Mouse (Mus musculus) kidney, postnatal 0 days (tissue): Measurements from ENCODE around the gene Ptcd2. TPM values are rescaled to one million over a fixed set of nuclear protein-coding genes. Genes with fewer than 3 reads are reported as not detected.

Experiments used
- ATAC-seq: fragments of 200-750 bp; cut with Nextera tagmentation; replicated peaks from 2 replicates; pipeline ENCODE4 v1.8.0; 2017; ENCODE audit warnings: low read depth, moderate number of reproducible peaks, moderate TSS enrichment, moderate library complexity; ENCODE audit not compliant: low FRiP score
- DNase-seq: peaks from one replicate; pipeline ENCODE4 v3.0.0-alpha.2; 2016; ENCODE audit warnings: low spot score
- H3K27ac ChIP-seq: fragments of 300-500 bp; sonication (generic); 2 replicates; pipeline ENCODE4 v1.5.1; 2014; ENCODE audit warnings: mild to moderate bottlenecking
- H3K27me3 ChIP-seq: fragments of 300-500 bp; sonication (generic); 2 replicates; pipeline ENCODE4 v1.6.1; 2014; ENCODE audit warnings: low read length, mixed read lengths; ENCODE audit not compliant: insufficient read depth
- H3K36me3 ChIP-seq: fragments of 300-500 bp; sonication (generic); 2 replicates; pipeline ENCODE4 v1.6.1; 2014; ENCODE audit warnings: low read length, mixed read lengths; ENCODE audit not compliant: insufficient read depth
- H3K4me1 ChIP-seq: fragments of 300-500 bp; sonication (generic); replicated peaks from 2 replicates; pipeline ENCODE4 v1.6.1; 2014; ENCODE audit warnings: antibody characterized with exemption, low read length, mixed read lengths; ENCODE audit not compliant: insufficient read depth
- H3K4me2 ChIP-seq: fragments of 300-500 bp; sonication (generic); 2 replicates; pipeline ENCODE4 v1.6.1; 2014; ENCODE audit warnings: mild to moderate bottlenecking, low read length, moderate library complexity, mixed read lengths
- H3K4me3 ChIP-seq: fragments of 300-500 bp; sonication (generic); replicated peaks from 2 replicates; pipeline ENCODE4 v1.5.1; 2014; ENCODE audit warnings: low read depth, low read length
- H3K9ac ChIP-seq: fragments of 300-500 bp; sonication (generic); 2 replicates; pipeline ENCODE4 v1.6.1; 2014; ENCODE audit warnings: low read depth, low read length
- H3K9me3 ChIP-seq: fragments of 300-500 bp; sonication (generic); replicated peaks from 2 replicates; pipeline ENCODE4 v1.6.1; 2016; ENCODE audit warnings: low read length, inconsistent platforms, mixed read lengths
- CTCF ChIP-seq: IDR thresholded peaks from 2 replicates; pipeline ENCODE4 v1.5.1; 2016; ENCODE audit warnings: antibody characterized with exemption, low read depth, mild to moderate bottlenecking, moderate library complexity
- WGBS: fragments of 180-500 bp; shearing (Covaris S2); extraction: QIAGEN DNeasy Blood & Tissue Kit; methylation state at CpG from one replicate; pipeline ENCODE4 v1.1.7; 2014; 5-methylcytosine and 5-hydroxymethylcytosine counted together
- polyA plus RNA-seq: library from polyadenylated mRNA; unstranded; fragments of >200 nt; fragmentation: Nextera tagmentation; extraction: Ambion mirVana; gene quantifications from 2 replicates; pipeline ENCODE4 v1.2.1, GENCODE M21; 2015

Ptcd2 gene
- polyA plus RNA-seq, 1 experiment from 2014 or later, result 52.5 TPM

- WGBS, result 77% methylated on average over 12 of the region's 12 CpGs
Observed at GRCm38 (mm10) chr13:99283916-99284315, 60.6 kb downstream of the Ptcd2 start.

GRCm38 (mm10) chr13:99282961-99283360 lies 61.5 kb downstream of the Ptcd2 start:
- ATAC-seq, result no peak
- no peaks in the 10 kb centered on the region for H3K27me3 ChIP-seq
- WGBS, result 56% methylated on average over 6 of the region's 6 CpGs
- no peaks in the 10 kb centered on the region for H3K4me1 ChIP-seq
- no peak overlapping the region for H3K4me2 ChIP-seq
- H3K9me3 ChIP-seq, result no peaks in the 10 kb centered on the region
- no peak for TF ChIP-seq CTCF
- H3K27ac ChIP-seq, result no peak overlapping the region
- H3K9ac ChIP-seq, result no peak overlapping the region
- no peak overlapping the region for H3K4me3 ChIP-seq
- DNase-seq, result no peak
- no peaks in the 10 kb centered on the region for H3K36me3 ChIP-seq

More at GRCm38 (mm10) chr13:99283916-99284315, 60.6 kb downstream of the Ptcd2 start:
- no peak overlapping the region for H3K4me3 ChIP-seq
- TF ChIP-seq CTCF, result no peak
- H3K9ac ChIP-seq, result no peak overlapping the region
- no peaks in the 10 kb centered on the region for H3K4me1 ChIP-seq
- ATAC-seq (no peak), DNase-seq (no peak)
- H3K9me3 ChIP-seq, result no peaks in the 10 kb centered on the region
- H3K27ac ChIP-seq, result no peak overlapping the region
- H3K36me3 ChIP-seq, result no peaks in the 10 kb centered on the region
- H3K27me3 ChIP-seq, result no peaks in the 10 kb centered on the region
- no peak overlapping the region for H3K4me2 ChIP-seq

- DNase-seq (no peak), ATAC-seq (no peak)
- Histone ChIP-seq H3K27me3 (no peaks in the 10 kb centered on the region), H3K36me3 (no peaks in the 10 kb centered on the region), H3K9ac (no peak overlapping the region), H3K27ac (no peak overlapping the region), H3K9me3 (no peaks in the 10 kb centered on the region), H3K4me3 (no peak overlapping the region), H3K4me1 (no peaks in the 10 kb centered on the region), H3K4me2 (no peak overlapping the region)
- no peak for TF ChIP-seq CTCF
- 63% methylated on average over 10 of the region's 10 CpGs for WGBS
Observed at GRCm38 (mm10) chr13:99279351-99279750, 65.2 kb downstream of the Ptcd2 start.

GRCm38 (mm10) chr13:99278511-99278910 lies 66.0 kb downstream of the Ptcd2 start:
- no peak for DNase-seq
- H3K4me1 ChIP-seq, result no peaks in the 10 kb centered on the region

GRCm38 (mm10) chr13:99277521-99277920 lies 67.0 kb downstream of the Ptcd2 start:
- Histone ChIP-seq H3K4me1 (no peaks in the 10 kb centered on the region), H3K27ac (no peak overlapping the region), H3K27me3 (no peaks in the 10 kb centered on the region), H3K36me3 (no peaks in the 10 kb centered on the region), H3K4me3 (no peak overlapping the region), H3K4me2 (no peak overlapping the region), H3K9ac (no peak overlapping the region), H3K9me3 (no peaks in the 10 kb centered on the region)
- no peak for ATAC-seq
- TF ChIP-seq CTCF, result no peak
- DNase-seq, result no peak
- WGBS, result 83% methylated on average over 3 of the region's 3 CpGs

More at GRCm38 (mm10) chr13:99278511-99278910, 66.0 kb downstream of the Ptcd2 start:
- no peak overlapping the region for H3K27ac ChIP-seq
- TF ChIP-seq CTCF, result no peak
- H3K36me3 ChIP-seq, result no peaks in the 10 kb centered on the region
- H3K9me3 ChIP-seq, result no peaks in the 10 kb centered on the region
- H3K4me3 ChIP-seq, result no peak overlapping the region
- 75% methylated on average over 6 of the region's 6 CpGs for WGBS
- no peak overlapping the region for H3K9ac ChIP-seq
- H3K4me2 ChIP-seq, result no peak overlapping the region
- ATAC-seq, result no peak
- no peaks in the 10 kb centered on the region for H3K27me3 ChIP-seq

GRCm38 (mm10) chr13:99272046-99272445 lies 72.5 kb downstream of the Ptcd2 start:
- no peak overlapping the region for H3K4me3 ChIP-seq
- no peak overlapping the region for H3K27ac ChIP-seq
- no peaks in the 10 kb centered on the region for H3K4me1 ChIP-seq
- ATAC-seq (no peak), DNase-seq (no peak)
- no peak overlapping the region for H3K9ac ChIP-seq
- H3K4me2 ChIP-seq, result no peak overlapping the region
- no peaks in the 10 kb centered on the region for H3K36me3 ChIP-seq
- no peak for TF ChIP-seq CTCF
- WGBS, result 93% methylated on average over 3 of the region's 3 CpGs
- H3K9me3 ChIP-seq, result no peaks in the 10 kb centered on the region
- H3K27me3 ChIP-seq, result no peaks in the 10 kb centered on the region

Other genes with a start within 250 kb of the Ptcd2 start
- gene Zfp366, start 159.9 kb downstream of the Ptcd2 start, polyA plus RNA-seq, result 0.98 and 1.2 TPM in 2 replicates
- 50.7 and 55.2 TPM in 2 replicates for gene Mrps27, start 81 bp upstream of the Ptcd2 start, polyA plus RNA-seq
- gene Map1b, start 171.8 kb upstream of the Ptcd2 start, polyA plus RNA-seq, result 23.4 and 27.8 TPM in 2 replicates